Mouse (Mus musculus) gonadal fat pad, adult 2 months (tissue): Measurements from ENCODE around the gene Rbm7. TPM values are rescaled to one million over a fixed set of nuclear protein-coding genes. Genes with fewer than 3 reads are reported as not detected.
"Not testable (repeated sequence)": the region's sequence is repeated elsewhere in the genome, so short reads cannot be mapped to it uniquely, and the experiment has no call there.

Experiments
- DNase-seq: peaks from one replicate; pipeline ENCODE4 v3.0.0-alpha.2; 2012; ENCODE audit warnings: low read depth
- polyA plus RNA-seq: library from polyadenylated mRNA; depleted of rRNA; stranded (reverse); fragments of >200 nt; gene quantifications from 2 replicates; pipeline ENCODE4 v1.2.3, GENCODE M21; 2012; rRNA removed

The Rbm7 gene
- 37.3 and 38.0 TPM in 2 replicates for polyA plus RNA-seq

DNA sequence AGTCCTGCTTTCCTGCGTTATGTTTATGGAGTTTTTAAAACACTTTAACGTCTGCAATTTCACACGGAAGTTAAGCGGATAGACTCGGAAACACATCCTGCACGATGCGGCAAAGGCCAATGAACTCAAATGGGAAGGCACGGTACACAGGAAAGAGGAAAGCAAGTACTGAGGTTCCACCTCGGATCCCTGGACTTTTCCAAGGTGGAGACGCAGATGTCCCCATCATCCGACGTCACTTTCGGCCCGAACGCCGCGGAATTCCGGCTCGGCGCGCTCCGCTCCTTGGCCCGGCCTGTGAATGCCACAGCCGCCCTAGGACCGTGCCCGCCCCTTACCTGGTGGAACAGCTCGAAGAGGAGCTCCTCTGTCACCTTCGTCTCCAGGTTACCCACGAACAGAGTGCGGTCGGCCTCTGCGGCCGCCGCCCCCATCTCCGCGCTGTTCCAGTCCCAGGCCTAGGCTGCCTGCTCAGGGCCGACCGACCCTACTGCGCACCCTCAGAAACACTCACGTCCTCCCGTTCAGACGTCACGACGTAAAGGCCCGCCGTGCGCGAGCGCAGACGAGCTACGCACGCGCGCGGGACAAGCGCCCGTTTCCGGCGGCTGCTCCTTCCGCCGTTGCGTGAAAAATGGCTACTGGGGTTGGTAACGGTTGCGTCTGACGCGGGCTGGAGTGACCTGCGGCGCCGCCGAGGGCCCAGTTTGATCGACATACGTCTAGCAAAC, at the start of gene Rbm7, which contains the start of gene Gm5617:
Gene Rbm7 (minus strand): TSS at position 483 of the 731 bp plus-strand sequence.
Gene Gm5617 (plus strand): TSS at position 626 of the 731 bp plus-strand sequence.
- no peak for DNase-seq

DNA sequence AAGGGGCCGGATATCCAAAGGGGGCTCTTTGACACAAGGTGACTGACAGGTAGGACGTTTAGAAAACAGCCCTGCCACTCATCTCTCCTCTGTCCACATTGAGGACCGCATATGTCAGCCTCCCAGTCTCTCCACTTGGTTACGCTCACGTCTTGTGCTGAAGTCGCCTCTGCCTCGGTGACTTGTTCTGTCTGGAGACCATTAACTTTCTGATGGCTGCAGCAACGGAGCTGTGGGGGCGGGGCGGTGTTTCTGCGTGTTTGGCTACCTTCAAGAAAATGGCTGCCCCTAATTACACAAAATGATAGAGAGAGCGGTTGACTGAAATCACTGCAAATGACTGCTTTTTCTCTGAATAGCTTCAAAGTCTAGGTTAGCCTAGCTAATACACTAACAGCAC, 43.6 kb upstream of the Rbm7 start:
- DNase-seq: no peak

DNA sequence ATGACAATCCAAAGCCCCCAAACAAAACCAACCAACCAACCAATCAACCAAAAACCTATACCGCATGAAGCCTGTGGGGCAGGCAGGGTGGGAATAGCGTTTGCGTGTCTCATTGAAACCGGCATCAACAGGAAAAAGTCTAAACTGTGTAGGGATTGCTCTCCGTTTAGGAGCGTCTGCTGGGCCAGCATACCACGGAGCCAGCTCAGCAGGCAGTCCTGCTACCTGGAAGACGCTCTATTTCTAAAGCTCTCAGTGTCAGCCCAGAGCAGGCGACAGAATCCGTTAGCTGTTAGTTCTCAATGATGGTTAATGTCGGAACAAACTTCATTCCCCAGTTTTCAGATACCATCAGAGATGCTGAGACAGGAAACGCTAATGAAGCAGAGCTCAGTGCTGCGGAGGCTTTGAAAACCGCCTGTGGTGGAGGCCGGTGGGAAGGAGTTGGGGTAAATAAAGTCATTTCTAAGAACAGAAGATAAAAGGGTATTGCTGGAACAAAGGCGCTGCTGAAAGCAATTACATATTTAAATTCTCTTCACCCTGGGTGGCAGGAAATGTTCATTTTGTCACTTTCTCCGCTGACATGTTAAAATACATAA, 43.0 kb upstream of the Rbm7 start:
- no peak for DNase-seq

DNA sequence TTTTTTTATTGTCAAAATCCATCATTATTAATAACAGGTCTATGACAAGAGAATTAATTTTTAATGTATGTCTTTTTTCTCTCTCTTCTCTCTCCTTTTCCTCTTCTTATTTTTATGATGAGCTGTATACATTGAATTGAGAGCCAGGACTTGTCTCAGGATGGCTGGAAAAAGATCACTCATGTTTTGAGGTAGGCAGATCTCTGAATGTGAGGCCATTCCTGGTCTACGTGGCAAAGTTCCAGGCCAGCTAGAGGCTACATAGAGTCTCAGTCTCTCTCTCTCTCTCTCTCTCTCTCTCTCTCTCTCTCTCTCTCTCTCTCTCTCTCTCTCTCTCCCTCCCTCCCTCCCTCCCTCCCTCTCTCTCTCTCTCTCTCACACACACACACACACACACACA, 42.5 kb upstream of the Rbm7 start:
- DNase-seq: not testable (repeated sequence)

DNA sequence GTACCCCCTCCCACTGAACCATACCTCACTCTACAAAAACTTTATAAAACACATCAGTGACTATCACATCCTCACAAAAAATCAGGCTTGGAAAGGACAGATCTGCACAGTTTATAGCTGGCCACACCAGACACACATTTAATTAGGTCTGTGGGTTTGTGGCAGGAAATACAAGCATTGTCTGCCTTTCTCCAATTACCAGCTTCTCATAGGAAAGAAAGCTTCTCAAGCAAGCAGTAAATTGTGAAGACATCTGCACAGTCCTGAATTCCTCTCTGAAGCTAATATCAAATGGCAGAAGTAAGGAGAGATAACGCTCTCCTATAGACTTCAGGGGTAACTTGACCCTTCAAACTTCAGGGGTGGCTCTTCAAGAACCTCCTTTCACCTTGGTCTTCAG, 41.3 kb upstream of the Rbm7 start:
- no peak for DNase-seq

DNA sequence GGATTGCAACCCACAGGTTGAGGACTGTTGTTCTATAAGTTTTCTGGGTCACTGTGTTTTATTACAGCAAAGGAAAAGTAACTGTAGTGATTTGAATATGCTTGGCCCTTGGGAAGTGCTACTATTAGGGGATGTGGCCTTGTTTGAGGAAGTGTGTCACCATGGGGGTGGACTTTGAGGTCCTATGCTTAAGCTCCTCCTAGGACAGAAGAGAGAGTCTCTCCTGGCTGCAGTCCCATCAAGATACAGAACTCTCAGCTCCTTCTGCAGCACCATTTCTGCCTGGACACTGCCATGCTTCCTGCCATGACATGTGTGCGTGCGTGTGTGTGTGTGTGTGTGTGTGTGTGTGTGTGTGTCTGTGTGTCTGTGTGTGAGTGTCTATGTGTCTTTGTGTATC, 37.6 kb upstream of the Rbm7 start:
- DNase-seq: no peak

DNA sequence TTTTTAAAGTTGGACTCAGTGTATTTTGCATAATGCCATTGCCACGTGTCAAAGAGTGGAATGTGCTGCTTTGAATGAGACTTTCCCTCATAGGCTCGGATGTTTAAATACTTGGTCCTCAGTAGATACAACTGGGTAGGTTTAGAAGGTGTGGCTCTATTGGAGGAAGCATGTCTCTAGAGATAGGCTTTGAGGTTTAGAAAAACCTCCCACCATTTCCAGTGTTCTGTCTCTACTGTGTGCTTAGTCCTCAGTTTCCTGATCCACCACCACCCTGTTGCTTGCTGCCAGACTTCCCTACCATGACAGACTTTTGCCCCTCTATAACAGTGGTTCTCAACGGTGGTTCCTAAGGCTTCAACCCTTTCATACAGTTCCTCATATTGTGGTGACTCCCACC, 37.1 kb upstream of the Rbm7 start:
- DNase-seq: no peak

DNA sequence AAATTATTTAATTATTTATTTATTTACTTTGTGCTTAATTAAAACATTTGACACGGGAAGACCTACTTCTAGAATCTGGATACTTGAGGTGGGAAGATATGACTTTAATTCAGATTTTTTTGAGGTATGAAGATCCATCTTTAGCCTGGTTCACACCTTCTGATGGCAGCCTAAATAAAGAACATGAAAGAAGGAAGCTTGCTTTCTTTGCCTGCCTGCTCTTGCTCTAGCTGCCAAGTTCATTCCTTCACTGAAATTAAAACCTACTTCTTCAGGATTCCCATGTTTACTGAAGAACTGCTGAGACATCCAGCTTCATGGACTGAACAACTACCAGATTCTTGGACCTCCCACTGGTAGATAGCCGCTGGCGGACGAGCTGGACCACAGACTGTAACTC, 36.2 kb upstream of the Rbm7 start:
- DNase-seq: no peak

DNA sequence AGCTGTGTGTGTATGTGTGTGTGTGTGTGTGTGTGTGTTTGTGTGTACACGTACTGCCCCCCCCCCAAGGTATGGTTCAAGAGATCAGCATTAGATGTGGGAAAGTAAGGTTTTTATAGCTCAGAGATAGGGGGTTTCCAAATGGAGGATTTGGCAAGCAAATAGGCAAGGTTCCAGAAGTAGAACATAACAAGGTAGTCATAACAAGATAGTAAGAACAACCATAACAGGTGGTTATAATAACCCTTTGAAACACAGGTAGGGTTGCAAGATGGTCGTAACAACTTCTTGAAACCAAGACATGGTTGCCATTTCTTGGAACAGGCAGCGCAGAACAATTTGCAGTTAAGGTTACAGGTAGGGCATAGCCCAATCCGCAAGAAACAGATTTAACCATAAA, 31.4 kb upstream of the Rbm7 start:
- DNase-seq: no peak

DNA sequence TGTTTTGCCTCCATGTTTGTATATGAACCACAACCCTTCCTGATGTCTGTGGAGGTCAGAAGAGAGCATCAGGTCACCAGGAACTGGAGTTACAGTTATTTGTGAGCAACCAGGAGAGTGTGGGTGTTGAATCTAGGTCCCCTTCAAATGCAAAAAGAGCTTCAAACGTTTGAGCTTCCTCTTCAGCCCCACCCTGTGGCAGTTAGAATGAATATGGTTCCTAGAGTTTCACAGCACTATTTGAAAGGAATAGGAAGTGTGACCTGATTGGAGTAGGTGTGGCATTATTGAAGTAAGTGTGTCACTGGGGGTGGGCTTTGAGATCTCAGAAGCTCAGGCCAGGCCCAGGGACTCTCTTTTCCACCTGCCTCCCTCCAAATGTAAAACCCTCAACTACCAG, 30.5 kb upstream of the Rbm7 start:
- DNase-seq: no peak

DNA sequence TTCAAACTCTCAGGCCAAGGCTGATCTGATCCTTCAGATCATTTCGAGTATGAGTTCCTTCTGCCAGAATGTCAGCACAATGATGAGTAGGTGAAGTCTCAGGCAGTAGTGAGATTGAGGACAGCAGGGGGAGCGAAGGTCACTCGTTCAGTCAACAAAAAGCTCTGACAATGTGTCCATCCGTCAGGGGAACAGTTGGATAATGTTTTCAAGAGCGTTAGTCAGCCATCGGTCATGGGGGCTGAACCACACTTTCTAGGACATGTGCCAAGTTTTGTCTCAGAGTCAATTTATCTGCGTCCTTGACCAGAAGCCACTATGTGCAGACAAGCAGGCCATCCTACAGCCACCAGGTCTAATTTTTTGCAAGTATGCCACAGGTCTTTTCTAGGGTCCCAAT, 25.3 kb upstream of the Rbm7 start:
- DNase-seq: not testable (repeated sequence)

DNA sequence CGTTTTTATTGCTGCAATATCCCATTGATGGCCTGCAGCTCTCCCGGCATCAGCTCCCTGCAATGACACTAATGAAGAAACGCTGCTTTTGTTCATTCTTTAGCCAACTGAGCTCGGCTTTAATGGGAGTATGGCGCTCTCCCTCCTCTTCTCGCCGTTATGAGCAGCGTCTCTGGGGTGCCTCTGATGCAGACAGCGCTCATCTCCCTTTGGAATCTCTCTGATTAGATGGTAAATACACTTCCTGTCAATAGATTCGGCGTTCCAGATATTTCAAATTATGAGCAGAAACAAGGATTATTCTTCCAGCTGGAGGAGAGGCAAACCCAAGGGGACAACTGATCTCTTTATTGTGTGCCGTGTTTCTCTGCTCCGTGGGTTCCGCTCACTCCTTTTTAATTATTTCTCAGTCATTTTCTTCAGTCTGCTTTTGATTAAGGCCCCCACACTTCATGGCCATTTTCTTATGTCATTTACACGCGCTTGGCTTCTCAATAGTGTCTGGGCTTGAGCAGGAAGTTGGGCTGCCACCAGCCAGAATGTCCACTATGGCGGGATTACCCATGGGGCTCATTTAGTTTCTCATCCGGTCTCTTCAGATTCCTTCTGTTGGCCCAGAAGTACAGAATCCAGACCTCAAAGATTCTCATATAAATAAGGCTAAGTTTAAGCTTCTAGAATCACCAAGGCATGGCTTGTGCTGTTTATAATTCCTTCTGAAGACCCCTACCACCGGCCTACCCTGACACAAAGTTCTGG, 22.5 kb upstream of the Rbm7 start:
- no peak for DNase-seq

DNA sequence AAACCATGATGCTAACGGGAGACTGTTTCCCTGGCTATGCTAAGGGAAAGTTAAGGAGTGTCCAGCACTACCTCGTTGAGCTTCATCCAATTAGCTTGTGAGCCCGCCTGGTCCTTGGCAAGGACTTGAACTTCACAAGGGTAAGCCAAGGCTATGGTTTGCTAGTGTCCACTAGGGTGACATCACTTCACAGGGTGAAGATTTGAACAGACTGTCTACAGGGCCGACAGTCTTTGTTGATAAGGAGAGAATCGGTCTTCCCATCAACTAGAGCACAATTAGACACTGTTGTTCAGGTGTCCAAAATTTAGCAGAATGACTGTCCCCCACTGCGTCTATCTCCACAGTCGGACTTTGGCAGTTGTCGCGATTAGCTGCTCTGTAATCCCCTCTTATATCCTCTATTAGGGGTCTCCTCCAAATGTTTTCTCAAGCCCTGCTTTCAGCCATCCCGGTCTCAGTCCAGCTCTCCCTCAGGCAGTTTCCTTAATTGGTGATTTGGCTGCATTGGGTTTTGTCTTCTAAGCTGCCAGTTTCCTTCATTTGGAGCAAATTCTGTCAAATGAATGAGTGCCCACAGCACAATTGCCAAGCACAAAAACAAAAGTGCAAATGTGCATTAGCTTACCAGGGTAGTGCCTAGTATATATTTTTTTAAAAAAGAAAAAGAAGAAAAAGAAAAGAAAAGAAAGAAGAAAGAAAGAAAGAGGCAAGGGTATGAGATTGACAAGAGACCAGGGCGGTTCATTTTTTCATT, 21.7 kb upstream of the Rbm7 start:
- DNase-seq: no peak

DNA sequence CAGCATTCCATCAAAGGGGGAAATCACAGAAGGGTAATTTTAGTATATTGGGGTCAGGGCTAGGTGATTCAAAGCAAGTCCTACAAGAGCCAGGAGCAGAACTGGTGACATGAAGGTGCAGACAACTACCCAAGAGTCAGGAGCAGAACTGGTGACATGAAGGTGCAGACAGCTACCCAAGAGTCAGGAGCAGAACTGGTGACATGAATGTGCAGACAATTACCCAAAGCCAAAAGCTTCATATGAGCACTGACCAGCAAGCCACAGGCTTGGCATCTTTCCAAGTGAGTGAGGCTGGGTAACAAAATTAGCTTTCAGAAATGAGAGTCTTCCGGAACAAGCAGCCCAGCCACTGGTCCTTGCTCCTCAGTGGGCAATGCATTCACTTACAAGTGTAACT, 20.2 kb upstream of the Rbm7 start:
- no peak for DNase-seq

DNA sequence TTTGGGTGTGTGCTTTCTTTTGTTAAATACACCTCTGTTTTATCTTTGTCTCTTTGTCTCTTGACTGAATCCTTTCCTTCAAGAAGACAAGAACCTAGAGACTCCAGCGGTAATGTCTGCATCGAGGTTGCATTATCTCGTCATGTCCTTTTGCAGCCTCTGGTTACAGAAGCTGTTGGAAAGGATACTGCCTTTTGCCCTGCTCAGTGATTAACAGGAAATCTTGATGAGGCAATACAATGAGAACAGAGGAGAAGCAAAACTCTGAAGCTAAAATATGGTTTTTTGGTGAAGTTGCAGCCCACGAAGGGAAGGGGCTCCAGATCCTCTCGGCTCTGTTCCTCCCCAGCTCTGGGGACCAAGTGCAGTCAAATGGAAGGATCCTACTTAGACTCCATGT, 15.0 kb upstream of the Rbm7 start:
- no peak for DNase-seq

DNA sequence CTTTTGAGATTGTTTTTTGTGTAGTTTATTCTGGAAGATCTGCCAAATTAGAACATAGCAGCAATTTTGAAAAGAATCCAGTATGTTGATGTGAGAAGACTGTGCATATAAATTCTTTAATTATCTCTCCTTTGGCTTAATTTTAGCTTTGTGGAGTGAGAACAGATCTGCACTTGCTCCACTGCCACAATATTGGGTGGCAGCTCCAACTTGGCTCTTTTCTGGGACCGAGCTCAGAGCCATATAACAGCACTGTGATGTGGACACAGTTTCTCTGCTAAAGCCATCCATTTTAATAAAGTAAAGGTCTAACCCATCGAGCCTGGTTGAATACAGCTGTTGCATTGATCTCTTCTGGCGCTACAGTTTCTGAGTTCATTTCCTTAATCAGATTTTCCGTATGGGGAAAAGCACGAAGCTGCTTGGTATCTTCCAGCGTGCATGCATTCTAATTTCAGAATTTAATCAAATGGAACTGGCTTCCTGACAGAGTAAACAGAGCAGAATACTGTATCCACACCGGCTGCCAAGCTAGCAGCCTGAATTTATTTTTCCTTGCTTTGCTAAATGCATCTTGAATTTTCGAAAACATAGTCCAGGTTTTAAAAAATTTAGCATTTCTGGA, 9.8 kb upstream of the Rbm7 start:
- DNase-seq: no peak

DNA sequence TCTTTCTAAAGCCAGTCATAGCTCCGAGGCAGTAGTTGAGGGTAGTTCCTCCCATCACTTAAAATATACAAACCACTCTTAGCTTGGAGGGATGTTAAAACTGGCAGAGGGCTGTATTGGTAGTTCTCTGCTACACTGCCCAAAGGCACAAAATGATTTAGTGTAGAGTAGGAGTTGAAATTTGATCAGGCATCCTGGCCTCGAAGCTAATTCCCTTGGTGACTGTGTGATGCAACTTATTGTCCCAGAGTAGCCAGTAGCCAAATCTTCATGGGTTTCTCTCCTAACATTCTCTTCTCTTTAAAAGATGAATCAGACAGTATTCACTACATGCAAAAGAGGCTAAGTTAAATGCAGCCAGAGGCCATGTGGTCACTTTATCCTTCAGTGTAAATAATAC, 7.9 kb upstream of the Rbm7 start:
- no peak for DNase-seq

DNA sequence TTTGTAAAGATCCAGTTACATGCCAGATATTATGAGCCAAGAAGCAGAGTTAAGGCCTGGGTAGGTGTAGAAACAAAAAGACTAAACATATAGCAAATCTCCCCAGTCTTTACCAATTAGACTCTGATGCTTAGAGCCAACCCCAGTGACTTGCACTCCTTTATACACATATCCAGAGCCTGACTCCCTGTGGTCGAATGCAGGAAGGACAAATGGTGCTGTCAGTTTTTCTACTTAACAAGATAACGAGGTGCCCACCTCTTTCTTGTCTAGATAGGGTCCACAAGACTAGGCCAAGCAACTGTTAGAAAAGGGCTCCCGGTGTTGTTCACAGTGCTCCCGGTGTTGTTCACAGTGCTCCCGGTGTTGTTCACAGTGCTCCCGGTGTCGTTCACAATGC, 6.1 kb upstream of the Rbm7 start:
- DNase-seq: no peak

DNA sequence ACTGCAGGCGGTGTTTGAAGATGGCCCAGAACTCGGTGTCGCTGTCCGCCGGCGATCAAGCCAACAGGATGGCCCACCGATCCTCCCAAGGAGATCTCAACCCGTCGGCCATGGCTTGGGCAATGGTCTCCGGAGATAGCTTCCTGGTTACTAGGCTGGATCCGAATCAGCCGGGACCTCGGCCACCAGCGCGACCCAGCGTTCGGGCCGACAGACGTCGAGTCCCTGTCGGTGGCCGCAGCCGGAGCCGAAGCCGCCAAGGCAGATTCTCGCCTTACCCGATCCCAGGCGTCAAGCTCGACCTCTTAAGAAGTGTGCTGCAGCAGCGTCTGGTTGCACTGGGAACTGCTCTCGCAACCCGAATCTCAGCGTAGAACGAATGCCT, 441 bp upstream of the Rbm7 start:
- no peak for DNase-seq

DNA sequence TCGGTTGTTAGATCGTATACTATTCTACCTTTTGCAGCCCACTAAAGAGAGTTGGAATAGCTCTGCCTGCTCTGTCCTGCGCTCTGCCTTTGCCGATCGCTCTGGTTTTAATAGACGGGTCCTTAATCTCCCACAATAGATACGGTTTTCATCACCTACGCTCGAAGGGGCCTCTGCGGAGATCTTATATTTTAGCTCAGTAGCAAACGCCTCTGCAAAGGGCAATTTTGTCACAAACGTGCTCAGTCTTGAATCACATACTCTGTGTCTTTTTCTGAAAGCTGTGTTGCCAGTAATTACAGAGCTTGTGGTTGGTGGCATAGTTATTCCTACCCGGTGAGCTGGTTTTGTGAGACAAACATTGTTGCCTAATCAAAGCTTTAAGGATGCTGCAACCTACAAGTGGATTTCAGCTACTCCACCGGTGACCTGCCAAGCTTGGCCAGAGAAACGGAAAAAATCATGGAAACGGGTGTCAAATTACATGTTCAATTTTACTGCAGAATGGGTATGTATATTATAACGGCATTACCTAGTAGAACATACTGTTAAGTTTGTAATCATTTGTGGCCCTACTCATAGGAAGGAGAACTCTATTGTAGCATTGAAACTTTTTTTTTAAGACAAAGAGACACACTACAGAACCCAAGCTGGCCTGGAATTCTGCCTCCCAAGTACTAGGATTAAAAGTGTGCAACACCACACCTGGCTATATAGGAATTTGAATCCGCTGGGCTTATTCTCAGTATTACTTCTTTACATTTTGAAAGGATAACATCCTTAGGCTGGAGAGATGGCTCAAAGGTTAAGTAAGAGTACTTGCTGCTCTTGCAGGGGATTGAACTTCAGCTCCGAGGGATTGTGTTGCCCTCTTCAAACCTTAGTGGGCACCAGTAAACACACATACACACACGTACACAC, 13.6 kb downstream of the Rbm7 start:
- DNase-seq: peak; percentile 72
